In the genomic region with DNA sequence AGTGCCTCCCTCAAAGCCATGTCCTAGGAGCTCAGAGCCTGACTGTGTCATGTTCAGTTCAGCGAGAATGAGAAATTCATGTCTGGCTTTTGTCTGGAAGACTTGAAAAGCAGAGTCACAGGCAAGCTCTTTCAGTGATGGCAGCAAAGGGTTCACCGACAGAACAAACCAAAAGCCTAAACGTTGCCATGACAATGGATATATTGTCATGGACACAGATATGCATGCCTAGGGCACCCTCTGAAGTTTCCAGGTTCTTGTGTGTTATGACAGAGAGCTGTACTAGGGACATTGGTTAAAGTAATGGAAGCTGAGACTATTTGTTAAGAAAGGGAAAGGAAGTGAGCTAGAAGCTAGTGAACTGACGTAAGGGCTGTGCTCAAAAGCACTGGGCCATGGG, we compare ENCODE assay signal across 29 mouse cellular contexts.
DNase-seq lines count a peak whose midpoint lies in the region; ATAC-seq and TF ChIP-seq lines count a peak whose summit lies in the region.
"Had no signal": no experiment of that assay in that cellular context is flagged by ENCODE, and none has a peak within 500 bp of the region (broad histone marks: within the 10 kb centered on the region; RNA-seq: fewer than 3 reads in every experiment).

No protein-coding gene starts in this region.

- no peaks in the 10 kb centered on the region for H3K9me3 ChIP-seq in hindbrain, postnatal 0 days (ENCODE audit: low read length)
- no peaks in the 10 kb centered on the region for H3K9me3 ChIP-seq in hindbrain, embryonic 16.5 days (ENCODE audit: control insufficient read depth, low read length)
- no peaks in the 10 kb centered on the region for H3K9me3 ChIP-seq in midbrain, postnatal 0 days (ENCODE audit: low read length)
- H3K9me3 ChIP-seq in midbrain, embryonic 14.5 days (ENCODE audit: control insufficient read depth, low read length), result no peaks in the 10 kb centered on the region
- H3K9me3 ChIP-seq: embryonic facial prominence, embryonic 12.5 days; embryonic facial prominence, embryonic 15.5 days; forebrain, embryonic 15.5 days; G1E; heart, embryonic 12.5 days; heart, embryonic 15.5 days; hindbrain, embryonic 10.5 days; hindbrain, embryonic 15.5 days had no signal

- ATAC-seq in hindbrain, postnatal 0 days, result peak; percentile 71; the same call in 1 of the 2 replicates
- ATAC-seq in hindbrain, embryonic 16.5 days, result no peak
- ATAC-seq in midbrain, postnatal 0 days (ENCODE audit: low FRiP score), result peak; percentile 68
- ATAC-seq in midbrain, embryonic 14.5 days (ENCODE audit: low FRiP score, low TSS enrichment), result no peak
- ATAC-seq: activated CD4-positive, CD25-positive, alpha-beta regulatory T cell, adult 4 months; forebrain, embryonic 15.5 days; intestine, postnatal 0 days had no signal

- H3K9ac ChIP-seq in hindbrain, postnatal 0 days (replicated peaks; ENCODE audit: low read length), result no peak overlapping the region
- H3K9ac ChIP-seq in hindbrain, embryonic 16.5 days (ENCODE audit: low read depth, low read length), result no peak overlapping the region
- no peak overlapping the region for H3K9ac ChIP-seq in midbrain, postnatal 0 days (replicated peaks; ENCODE audit: low read length, poor library complexity, severe bottlenecking)
- no peak overlapping the region for H3K9ac ChIP-seq in midbrain, embryonic 14.5 days (replicated peaks; ENCODE audit: low read length)
- H3K9ac ChIP-seq: embryonic facial prominence, embryonic 12.5 days; embryonic facial prominence, embryonic 15.5 days; forebrain, embryonic 15.5 days; heart, embryonic 12.5 days; heart, embryonic 15.5 days; hindbrain, embryonic 15.5 days had no signal

- TF ChIP-seq CTCF in hindbrain, postnatal 0 days (IDR thresholded peaks at IDR 0.05; ENCODE audit: low read depth), result no peak
- no peak for TF ChIP-seq CTCF in midbrain, postnatal 0 days (IDR thresholded peaks at IDR 0.05)

- H3K4me2 ChIP-seq in hindbrain, postnatal 0 days (ENCODE audit: low read depth, low read length), result no peak overlapping the region
- H3K4me2 ChIP-seq in hindbrain, embryonic 16.5 days (ENCODE audit: low read length), result no peak overlapping the region
- H3K4me2 ChIP-seq in midbrain, postnatal 0 days (ENCODE audit: low read depth, low read length, poor library complexity, severe bottlenecking), result no peak overlapping the region
- no peak overlapping the region for H3K4me2 ChIP-seq in midbrain, embryonic 14.5 days (ENCODE audit: low read length)
- H3K4me2 ChIP-seq: embryonic facial prominence, embryonic 12.5 days; embryonic facial prominence, embryonic 15.5 days; forebrain, embryonic 15.5 days; heart, embryonic 12.5 days; heart, embryonic 15.5 days; hindbrain, embryonic 15.5 days had no signal

- 38% methylated on average over 4 of the region's 4 CpGs for WGBS in hindbrain, postnatal 0 days
- WGBS in hindbrain, embryonic 16.5 days, result 33% methylated on average over 4 of the region's 4 CpGs
- WGBS in midbrain, postnatal 0 days, result 27% methylated on average over 4 of the region's 4 CpGs
- 31% methylated on average over 4 of the region's 4 CpGs for WGBS in midbrain, embryonic 14.5 days

- DNase-seq in embryo, embryonic 11 days, result peak; percentile 11
- DNase-seq in embryo, embryonic 9.5 days (ENCODE audit: extremely low spot score), result no peak
- DNase-seq in hindbrain, postnatal 0 days (ENCODE audit: low spot score), result no peak
- no peak for DNase-seq in midbrain, postnatal 0 days (ENCODE audit: low spot score)
- no peak for DNase-seq in midbrain, embryonic 14.5 days
- DNase-seq in gastrocnemius, adult 8-10 months (ENCODE audit: low spot score in 2 of 2), result no peak
- DNase-seq: adrenal gland, adult 8-10 months; adrenal gland, postnatal 25 days; B cell, adult 2 months; cerebellum, adult 18-20 months; cerebellum, adult 9-10 months; cerebellum, postnatal 14 days; gastrocnemius, postnatal 25 days; heart, adult 18-20 months; heart, postnatal 10 days; heart, postnatal 36 days; kidney, adult 2 months had no signal

- no peaks in the 10 kb centered on the region for H3K27me3 ChIP-seq in hindbrain, postnatal 0 days (ENCODE audit: insufficient read depth, low read length)
- no peaks in the 10 kb centered on the region for H3K27me3 ChIP-seq in hindbrain, embryonic 16.5 days (replicated peaks; ENCODE audit: control insufficient read depth, insufficient read depth, low read length)
- H3K27me3 ChIP-seq in midbrain, postnatal 0 days (ENCODE audit: insufficient read depth, low read length), result no peaks in the 10 kb centered on the region
- H3K27me3 ChIP-seq in midbrain, embryonic 14.5 days (ENCODE audit: control insufficient read depth, insufficient read depth, low read length), result no peaks in the 10 kb centered on the region
- H3K27me3 ChIP-seq: CH12.LX; embryonic facial prominence, embryonic 12.5 days; embryonic facial prominence, embryonic 15.5 days; forebrain, embryonic 15.5 days; heart, embryonic 12.5 days; heart, embryonic 15.5 days; hindbrain, embryonic 15.5 days had no signal

- H3K4me1 ChIP-seq in hindbrain, postnatal 0 days (ENCODE audit: insufficient read depth, low read length), result no peaks in the 10 kb centered on the region
- H3K4me1 ChIP-seq in hindbrain, embryonic 16.5 days (ENCODE audit: control insufficient read depth, insufficient read depth, low read depth, low read length), result no peaks in the 10 kb centered on the region
- no peaks in the 10 kb centered on the region for H3K4me1 ChIP-seq in midbrain, postnatal 0 days (ENCODE audit: insufficient read depth, low read length)
- no peaks in the 10 kb centered on the region for H3K4me1 ChIP-seq in midbrain, embryonic 14.5 days (ENCODE audit: control insufficient read depth, insufficient read depth, low read length)
- H3K4me1 ChIP-seq: embryonic facial prominence, embryonic 12.5 days; embryonic facial prominence, embryonic 15.5 days; forebrain, embryonic 15.5 days; heart, embryonic 12.5 days; heart, embryonic 15.5 days; hindbrain, embryonic 15.5 days had no signal

- no peak overlapping the region for H3K27ac ChIP-seq in hindbrain, postnatal 0 days
- no peak overlapping the region for H3K27ac ChIP-seq in hindbrain, embryonic 16.5 days (ENCODE audit: low read depth, low read length)
- H3K27ac ChIP-seq in midbrain, postnatal 0 days (ENCODE audit: low read depth, low read length), result no peak overlapping the region
- H3K27ac ChIP-seq in midbrain, embryonic 14.5 days (replicated peaks; ENCODE audit: low read depth, low read length), result no peak overlapping the region
- H3K27ac ChIP-seq: embryonic facial prominence, embryonic 12.5 days; embryonic facial prominence, embryonic 15.5 days; forebrain, embryonic 15.5 days; heart, embryonic 15.5 days; hindbrain, embryonic 10.5 days; hindbrain, embryonic 15.5 days had no signal

- H3K36me3 ChIP-seq in hindbrain, postnatal 0 days (ENCODE audit: insufficient read depth, low read length), result no peaks in the 10 kb centered on the region
- no peaks in the 10 kb centered on the region for H3K36me3 ChIP-seq in hindbrain, embryonic 16.5 days (ENCODE audit: control insufficient read depth, insufficient read depth, low read length)
- H3K36me3 ChIP-seq in midbrain, postnatal 0 days (ENCODE audit: insufficient read depth, low read length), result no peaks in the 10 kb centered on the region
- no peaks in the 10 kb centered on the region for H3K36me3 ChIP-seq in midbrain, embryonic 14.5 days (ENCODE audit: control insufficient read depth, insufficient read depth, low read length)
- H3K36me3 ChIP-seq: embryonic facial prominence, embryonic 12.5 days; embryonic facial prominence, embryonic 15.5 days; forebrain, embryonic 15.5 days; G1E; heart, embryonic 12.5 days; heart, embryonic 15.5 days; hindbrain, embryonic 10.5 days; hindbrain, embryonic 15.5 days had no signal

- H3K4me3 ChIP-seq in hindbrain, postnatal 0 days (ENCODE audit: low read length), result no peak overlapping the region
- H3K4me3 ChIP-seq in hindbrain, embryonic 16.5 days (ENCODE audit: low read length), result no peak overlapping the region
- no peak overlapping the region for H3K4me3 ChIP-seq in midbrain, postnatal 0 days (ENCODE audit: low read depth, low read length)
- no peak overlapping the region for H3K4me3 ChIP-seq in midbrain, embryonic 14.5 days (replicated peaks; ENCODE audit: low read depth, low read length)
- H3K4me3 ChIP-seq: embryonic facial prominence, embryonic 12.5 days; embryonic facial prominence, embryonic 15.5 days; forebrain, embryonic 15.5 days; heart, embryonic 12.5 days; heart, embryonic 15.5 days; hindbrain, embryonic 10.5 days; hindbrain, embryonic 15.5 days had no signal

Comparison
In these comparisons a context has a peak if more than half of its experiments do, and no peak if none do; other contexts are left out.
1. ATAC-seq: peak in hindbrain, postnatal 0 days (single experiment) and midbrain, postnatal 0 days (single experiment); none in hindbrain, embryonic 16.5 days (single experiment) and midbrain, embryonic 14.5 days (single experiment).